Mouse (Mus musculus): ENCODE results near the gene P2ry13. TPM values are rescaled to one million over a fixed set of nuclear protein-coding genes. Genes with fewer than 3 reads are reported as not detected.

Gene P2ry13
- total RNA-seq, 1 experiment from 2014 or later, result 2.0 TPM

DNA sequence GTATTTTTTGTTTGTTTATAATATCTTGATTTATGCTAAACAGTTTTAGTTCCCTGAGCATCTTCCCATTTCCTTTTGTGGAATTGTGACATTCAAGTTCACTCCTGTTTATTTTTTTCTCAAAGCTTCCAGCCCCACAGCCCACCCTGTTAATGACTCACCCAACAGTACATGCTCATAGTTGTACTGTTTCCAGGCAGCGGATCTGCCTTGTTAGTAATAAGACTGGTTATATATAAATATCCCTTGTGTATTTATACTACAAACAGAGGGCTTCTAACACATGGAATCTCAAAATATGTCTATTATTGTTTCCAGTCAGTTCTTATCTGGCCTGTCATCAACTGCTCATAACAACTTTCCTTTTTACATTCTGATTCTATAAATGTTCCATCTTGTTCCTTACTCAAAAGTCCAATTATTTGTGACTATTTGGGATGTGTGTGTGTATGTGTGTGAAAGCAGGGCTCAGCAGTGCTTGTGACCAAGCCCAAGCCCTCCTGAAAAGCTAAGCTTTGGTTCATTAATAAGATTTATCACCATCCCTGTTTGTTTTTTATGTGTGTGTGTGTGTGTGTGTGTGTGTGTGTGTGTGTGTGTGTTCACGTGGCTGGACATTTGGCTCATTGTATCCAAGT, 43.1 kb downstream of the P2ry13 start:
- ATAC-seq (replicated peaks in 1 of 2; ENCODE audit: insufficient read depth in 1 of 2, low FRiP score in 2 of 2, low TSS enrichment in 1 of 2, low read depth in 1 of 2, poor library complexity in 2 of 2, severe bottlenecking in 2 of 2), result no peak

DNA sequence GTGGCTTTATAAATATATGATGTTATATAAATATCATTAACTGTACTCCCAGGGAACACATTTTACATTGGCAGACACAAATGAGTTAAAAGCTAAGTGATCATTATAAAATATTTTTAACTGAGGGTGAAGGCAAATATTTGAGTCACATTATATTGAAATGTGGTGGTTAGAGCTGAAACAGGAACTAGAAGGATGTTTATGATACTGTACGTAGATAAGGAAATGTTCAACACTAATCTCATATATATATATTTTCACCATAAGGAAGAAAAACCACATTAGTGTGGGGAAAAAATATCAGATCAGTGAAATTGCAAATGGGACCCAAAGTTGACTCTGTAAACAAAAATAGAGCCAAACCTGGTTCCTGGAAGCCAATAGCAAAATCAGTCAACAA, 50.2 kb downstream of the P2ry13 start:
- no peak for ATAC-seq (replicated peaks in 1 of 2; ENCODE audit: insufficient read depth in 1 of 2, low FRiP score in 2 of 2, low TSS enrichment in 1 of 2, low read depth in 1 of 2, poor library complexity in 2 of 2, severe bottlenecking in 2 of 2)

Other genes starting within 250 kb of the P2ry13 start
- 10.6 and 16.7 TPM in 2 replicates for gene Med12l, start 205.1 kb downstream of the P2ry13 start, total RNA-seq (2017)
- gene Gpr171, start 109.1 kb downstream of the P2ry13 start, total RNA-seq (2017), result 143 and 156 TPM in 2 replicates
- gene P2ry14, start 57.3 kb downstream of the P2ry13 start, total RNA-seq (2017), result 53.2 and 54.7 TPM in 2 replicates
- not detected in 2 replicates for gene Gpr87, start 15.8 kb downstream of the P2ry13 start, total RNA-seq (2017)
- 0.30 and 2.3 TPM in 2 replicates for gene P2ry12, start 52.0 kb upstream of the P2ry13 start, total RNA-seq (2017)
- gene Igsf10, start 133.5 kb upstream of the P2ry13 start, total RNA-seq (2017), result 0.60 and 2.8 TPM in 2 replicates